Mouse (Mus musculus): Measurements from ENCODE around the gene Gm10577. TPM values are rescaled to one million over a fixed set of nuclear protein-coding genes. Genes with fewer than 3 reads are reported as not detected.

Gm10577 gene
- polyA plus RNA-seq, 1 experiment from 2014 or later = not detected

DNA sequence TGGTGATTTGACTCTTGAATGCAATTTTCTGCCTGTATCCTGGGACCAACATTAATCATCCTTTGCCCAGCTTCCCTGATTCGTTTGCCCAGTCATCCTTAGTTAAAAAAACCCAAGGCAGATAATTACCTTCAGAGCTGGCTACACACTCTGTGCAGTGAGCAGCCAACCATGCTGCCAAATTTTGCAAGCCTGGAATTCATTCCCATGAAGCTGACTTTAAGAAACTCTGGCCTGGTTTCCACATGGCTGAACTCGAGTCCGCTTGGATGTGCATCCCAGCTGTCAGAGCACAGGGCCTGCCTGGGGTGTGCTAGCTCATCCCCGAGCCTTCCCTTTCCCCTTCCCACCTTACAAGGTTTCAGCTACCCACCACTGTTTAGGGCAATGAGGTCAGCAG lies 29.5 kb downstream of the Gm10577 start:
- no peak for ATAC-seq

DNA sequence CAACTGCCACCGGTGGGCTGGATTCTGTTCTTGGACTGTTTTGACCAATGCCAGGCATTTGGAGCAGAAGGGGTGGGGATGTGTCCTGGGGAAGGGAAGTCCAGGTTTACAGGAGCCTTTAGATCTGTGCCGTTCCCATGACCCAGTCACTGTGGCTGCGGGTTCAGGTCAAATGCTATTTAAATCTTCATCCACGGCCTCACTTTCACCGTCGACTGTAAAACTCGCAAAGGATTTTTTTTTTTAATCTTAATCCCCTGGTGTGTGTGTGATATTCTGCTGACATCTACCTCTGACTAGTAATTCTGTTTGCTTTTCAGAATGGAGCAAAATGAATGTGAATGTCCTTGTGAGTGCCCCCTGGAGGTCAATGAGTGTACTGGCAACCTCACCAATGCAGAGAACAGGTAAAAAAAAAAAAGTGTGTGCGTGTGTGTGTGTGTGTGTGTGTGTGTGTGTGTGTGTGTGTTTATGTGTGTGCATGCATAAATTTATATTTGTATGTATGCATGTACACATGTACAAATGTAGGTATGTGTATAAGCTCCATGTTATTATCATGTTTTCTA lies 32.2 kb downstream of the Gm10577 start:
- 79% methylated on average over 8 of the region's 8 CpGs for WGBS
- peak; percentile 80 for TF ChIP-seq CTCF (IDR thresholded peaks at IDR 0.05; ENCODE audit: low read depth)
- H3K4me2 ChIP-seq (replicated peaks; ENCODE audit: low read depth) = no peak overlapping the region

More for the DNA sequence above, 29.5 kb downstream of the Gm10577 start:
- Histone ChIP-seq H3K9ac (ENCODE audit: low read depth, low read length) (0 out of 2 replicates have a peak overlapping the region, but pooled peaks have one; percentile 11), H3K27me3 (replicated peaks; ENCODE audit: control insufficient read depth, insufficient read depth, low read length) (no peaks in the 10 kb centered on the region), H3K9me3 (ENCODE audit: control insufficient read depth) (no peaks in the 10 kb centered on the region), H3K36me3 (ENCODE audit: control insufficient read depth, insufficient read depth) (peaks cover 66% of the 10 kb centered on the region), H3K4me2 (replicated peaks; ENCODE audit: low read depth) (no peak overlapping the region), H3K4me1 (replicated peaks; ENCODE audit: control insufficient read depth, insufficient read depth, low read length) (no peaks in the 10 kb centered on the region), H3K27ac (ENCODE audit: low read depth, low read length) (no peak overlapping the region), H3K4me3 (ENCODE audit: low read depth, low read length) (no peak overlapping the region)
- 72% methylated on average over 4 of the region's 4 CpGs for WGBS
- no peak for TF ChIP-seq CTCF (IDR thresholded peaks at IDR 0.05; ENCODE audit: low read depth)

DNA sequence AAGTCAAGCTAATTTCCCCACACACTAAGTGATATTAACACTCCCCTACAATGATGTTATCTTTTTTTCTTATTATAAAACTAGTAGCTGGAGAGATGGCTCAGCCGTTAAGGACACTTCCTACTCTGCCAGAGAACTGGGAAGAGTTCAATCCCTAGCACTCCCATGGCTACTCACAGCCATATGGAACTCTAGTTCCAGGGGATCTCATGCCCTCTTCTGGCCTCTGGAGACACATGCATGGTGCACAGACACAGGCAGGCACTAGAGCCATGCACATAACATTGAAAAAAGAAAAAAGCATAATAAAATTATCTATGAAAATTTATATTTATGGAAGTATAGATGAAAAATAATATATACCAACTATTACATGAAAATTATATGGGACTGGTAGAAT lies 33.3 kb downstream of the Gm10577 start:
- Histone ChIP-seq H3K27ac (ENCODE audit: low read depth, low read length) (no peak overlapping the region), H3K36me3 (ENCODE audit: control insufficient read depth, insufficient read depth) (peaks cover 41% of the 10 kb centered on the region), H3K9me3 (ENCODE audit: control insufficient read depth) (no peaks in the 10 kb centered on the region), H3K9ac (ENCODE audit: low read depth, low read length) (no peak overlapping the region), H3K27me3 (replicated peaks; ENCODE audit: control insufficient read depth, insufficient read depth, low read length) (no peaks in the 10 kb centered on the region), H3K4me3 (ENCODE audit: low read depth, low read length) (no peak overlapping the region), H3K4me2 (replicated peaks; ENCODE audit: low read depth) (no peak overlapping the region), H3K4me1 (replicated peaks; ENCODE audit: control insufficient read depth, insufficient read depth, low read length) (no peaks in the 10 kb centered on the region)
- TF ChIP-seq CTCF (IDR thresholded peaks at IDR 0.05; ENCODE audit: low read depth) = peak; percentile 53
- WGBS = 82% methylated on average over 1 of the region's 1 CpGs
- no peak for ATAC-seq

More for the DNA sequence above, 32.2 kb downstream of the Gm10577 start:
- H3K9me3 ChIP-seq (ENCODE audit: control insufficient read depth) = no peaks in the 10 kb centered on the region
- no peak overlapping the region for H3K4me3 ChIP-seq (ENCODE audit: low read depth, low read length)
- no peak overlapping the region for H3K9ac ChIP-seq (ENCODE audit: low read depth, low read length)
- ATAC-seq = no peak
- peaks cover 52% of the 10 kb centered on the region for H3K36me3 ChIP-seq (ENCODE audit: control insufficient read depth, insufficient read depth)
- no peaks in the 10 kb centered on the region for H3K27me3 ChIP-seq (replicated peaks; ENCODE audit: control insufficient read depth, insufficient read depth, low read length)
- H3K4me1 ChIP-seq (replicated peaks; ENCODE audit: control insufficient read depth, insufficient read depth, low read length) = no peaks in the 10 kb centered on the region
- H3K27ac ChIP-seq (ENCODE audit: low read depth, low read length) = no peak overlapping the region

DNA sequence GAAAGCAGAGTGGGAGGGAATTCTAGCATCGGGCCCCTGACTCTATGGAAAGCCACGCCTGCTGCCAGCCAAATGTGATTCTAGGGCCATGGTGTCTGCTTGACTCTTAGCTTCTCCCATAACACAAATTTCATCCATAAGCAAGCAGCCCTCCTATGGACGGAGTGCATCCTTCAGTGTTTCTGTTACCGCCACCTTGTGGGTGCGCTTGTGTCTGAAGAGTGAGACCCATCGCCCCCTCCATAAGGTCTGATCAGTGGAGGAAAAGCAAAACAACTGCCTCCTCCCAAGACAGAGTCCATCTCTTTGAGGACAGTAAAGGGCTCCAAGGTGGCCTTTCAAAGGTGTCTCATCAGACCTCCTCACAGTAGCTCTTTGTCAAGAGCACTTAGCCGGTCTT lies 43.0 kb downstream of the Gm10577 start:
- TF ChIP-seq CTCF (IDR thresholded peaks at IDR 0.05; ENCODE audit: low read depth) = peak; percentile 43
- no peak for ATAC-seq
- no peaks in the 10 kb centered on the region for H3K27me3 ChIP-seq (replicated peaks; ENCODE audit: control insufficient read depth, insufficient read depth, low read length)
- WGBS = 94% methylated on average over 7 of the region's 7 CpGs
- no peak overlapping the region for H3K27ac ChIP-seq (ENCODE audit: low read depth, low read length)
- no peak overlapping the region for H3K9ac ChIP-seq (ENCODE audit: low read depth, low read length)
- H3K4me1 ChIP-seq (replicated peaks; ENCODE audit: control insufficient read depth, insufficient read depth, low read length) = no peaks in the 10 kb centered on the region
- no peak overlapping the region for H3K4me2 ChIP-seq (replicated peaks; ENCODE audit: low read depth)
- no peak overlapping the region for H3K4me3 ChIP-seq (ENCODE audit: low read depth, low read length)
- H3K9me3 ChIP-seq (ENCODE audit: control insufficient read depth) = no peaks in the 10 kb centered on the region
- peaks cover 34% of the 10 kb centered on the region for H3K36me3 ChIP-seq (ENCODE audit: control insufficient read depth, insufficient read depth)

DNA sequence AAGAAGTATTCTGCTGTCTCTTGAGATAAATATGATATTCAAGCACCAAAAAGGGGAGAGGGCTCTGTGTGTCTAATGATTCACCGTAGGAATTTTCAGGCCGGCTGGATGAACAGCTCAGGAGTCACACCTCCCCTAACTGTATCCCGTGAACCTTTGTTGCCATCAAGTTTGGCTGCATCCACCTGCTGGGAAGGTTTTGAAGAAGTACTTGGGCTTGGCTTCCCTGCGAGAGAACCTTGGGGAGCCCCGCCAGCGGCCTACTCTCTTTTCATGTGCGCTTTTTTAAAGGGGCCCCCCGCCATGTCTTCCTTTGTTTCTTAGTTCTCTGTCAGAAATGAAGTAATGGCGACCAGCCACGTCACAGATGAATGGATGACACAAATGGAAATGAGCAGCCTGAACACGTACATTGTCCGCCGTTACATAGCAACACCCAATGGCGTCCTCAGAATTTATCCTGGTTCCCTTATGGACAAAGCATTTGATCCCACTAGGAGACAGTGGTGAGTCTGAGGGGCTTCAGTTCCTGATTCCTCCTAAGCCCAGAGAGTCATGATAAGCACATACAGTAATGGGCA lies 46.0 kb downstream of the Gm10577 start:
- no peak for ATAC-seq
- H3K36me3 ChIP-seq (ENCODE audit: control insufficient read depth, insufficient read depth) = peaks cover 49% of the 10 kb centered on the region
- no peak overlapping the region for H3K4me2 ChIP-seq (replicated peaks; ENCODE audit: low read depth)
- no peak overlapping the region for H3K9ac ChIP-seq (ENCODE audit: low read depth, low read length)
- TF ChIP-seq CTCF (IDR thresholded peaks at IDR 0.05; ENCODE audit: low read depth) = no peak
- no peaks in the 10 kb centered on the region for H3K4me1 ChIP-seq (replicated peaks; ENCODE audit: control insufficient read depth, insufficient read depth, low read length)
- H3K4me3 ChIP-seq (ENCODE audit: low read depth, low read length) = no peak overlapping the region
- no peaks in the 10 kb centered on the region for H3K9me3 ChIP-seq (ENCODE audit: control insufficient read depth)
- WGBS = 93% methylated on average over 14 of the region's 14 CpGs
- no peak overlapping the region for H3K27ac ChIP-seq (ENCODE audit: low read depth, low read length)
- no peaks in the 10 kb centered on the region for H3K27me3 ChIP-seq (replicated peaks; ENCODE audit: control insufficient read depth, insufficient read depth, low read length)

DNA sequence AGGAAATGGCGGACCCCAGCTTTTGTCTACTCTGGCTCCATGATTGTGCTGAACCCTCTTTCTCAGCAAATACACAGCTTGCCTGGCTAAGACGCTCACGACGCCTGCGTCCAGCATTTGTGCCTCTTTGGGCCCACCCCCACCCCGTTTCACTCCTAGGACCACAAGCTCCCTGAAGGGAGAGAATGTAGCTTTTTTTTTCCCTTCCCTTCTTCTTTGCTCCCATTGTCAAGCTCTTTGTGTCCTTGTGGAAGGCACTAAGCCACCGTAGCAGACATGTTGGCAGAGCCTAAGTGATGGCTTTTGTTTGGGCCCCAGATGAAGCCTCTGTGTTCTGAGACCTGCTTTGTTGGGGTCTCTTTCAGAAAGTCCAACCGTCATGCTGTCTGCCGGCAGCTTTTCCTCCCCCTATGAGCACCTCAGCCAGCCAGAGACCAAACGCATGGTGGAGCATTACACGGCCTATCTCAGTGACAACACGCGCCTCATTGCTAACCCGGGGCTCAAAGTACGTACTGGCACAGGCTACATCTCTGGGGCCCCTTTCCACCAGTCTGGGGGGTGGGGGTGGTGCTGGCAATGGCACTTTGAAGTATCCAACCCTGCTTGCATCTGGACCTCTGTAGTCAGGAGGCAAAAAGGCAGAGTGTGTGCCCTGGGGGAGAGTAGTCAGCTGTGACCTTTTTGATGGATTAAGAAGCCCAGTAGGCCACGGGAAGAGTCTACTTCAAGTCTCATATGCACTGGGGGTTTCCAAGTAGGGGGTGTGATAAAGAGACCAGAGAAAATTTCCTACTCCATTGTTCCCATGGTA lies 46.6 kb downstream of the Gm10577 start:
- Histone ChIP-seq H3K4me3 (ENCODE audit: low read depth, low read length) (no peak overlapping the region), H3K9ac (ENCODE audit: low read depth, low read length) (no peak overlapping the region), H3K36me3 (ENCODE audit: control insufficient read depth, insufficient read depth) (peaks cover 54% of the 10 kb centered on the region), H3K9me3 (ENCODE audit: control insufficient read depth) (no peaks in the 10 kb centered on the region), H3K27ac (ENCODE audit: low read depth, low read length) (no peak overlapping the region), H3K27me3 (replicated peaks; ENCODE audit: control insufficient read depth, insufficient read depth, low read length) (no peaks in the 10 kb centered on the region), H3K4me1 (replicated peaks; ENCODE audit: control insufficient read depth, insufficient read depth, low read length) (no peaks in the 10 kb centered on the region), H3K4me2 (replicated peaks; ENCODE audit: low read depth) (no peak overlapping the region)
- ATAC-seq = no peak
- 83% methylated on average over 16 of the region's 16 CpGs for WGBS
- no peak for TF ChIP-seq CTCF (IDR thresholded peaks at IDR 0.05; ENCODE audit: low read depth)

Other genes with a start within 250 kb of the Gm10577 start
- 8.2 and 9.1 TPM in 2 replicates for gene Cachd1, start 244.0 kb downstream of the Gm10577 start, polyA plus RNA-seq (2015; fragmentation: Nextera tagmentation; extraction: Ambion mirVana)
- 3.0 and 3.1 TPM in 2 replicates for gene Raver2, start 48.3 kb upstream of the Gm10577 start, polyA plus RNA-seq (2015; fragmentation: Nextera tagmentation; extraction: Ambion mirVana)
- 44.7 and 46.3 TPM in 2 replicates for gene Jak1, start 244.6 kb upstream of the Gm10577 start, polyA plus RNA-seq (2015; fragmentation: Nextera tagmentation; extraction: Ambion mirVana)